Mouse (Mus musculus): ENCODE measurements at regions not wholly inside any gene's neighbourhood (a gene's known extent, or its start where the extent isn't known, plus 50 kb on each side); places are given as distances from the start of the nearest gene placed in this dataset.

- WGBS = 84% methylated on average over 5 of the region's 5 CpGs
- Histone ChIP-seq H3K4me3 (ENCODE audit: insufficient read depth, low read depth, low read length) (no peak overlapping the region), H3K36me3 (ENCODE audit: control insufficient read depth, insufficient read depth, low read length) (no peaks in the 10 kb centered on the region), H3K4me1 (ENCODE audit: control insufficient read depth, insufficient read depth, low read length) (no peaks in the 10 kb centered on the region), H3K27me3 (replicated peaks; ENCODE audit: control insufficient read depth, insufficient read depth, low read length) (no peaks in the 10 kb centered on the region), H3K27ac (ENCODE audit: insufficient read depth, low read depth, low read length) (no peak overlapping the region)
- DNase-seq = no peak
- no peak for TF ChIP-seq CTCF (conservative IDR thresholded peaks at IDR 0.05; ENCODE audit: insufficient read depth, insufficient read length, low read depth, low read length)
- no peak for TF ChIP-seq POLR2A (IDR thresholded peaks at IDR 0.05; ENCODE audit: low read depth, low read length)
These were observed 124.5 kb upstream of the Sox2 start for GRCm38 (mm10) chr3:34525730-34526129.

- H3K4me3 ChIP-seq (ENCODE audit: insufficient read depth, low read depth, low read length) = no peak overlapping the region
- TF ChIP-seq CTCF (conservative IDR thresholded peaks at IDR 0.05; ENCODE audit: insufficient read depth, insufficient read length, low read depth, low read length) = no peak
- WGBS = 74% methylated on average over 6 of the region's 6 CpGs
- H3K36me3 ChIP-seq (ENCODE audit: control insufficient read depth, insufficient read depth, low read length) = no peaks in the 10 kb centered on the region
- H3K27ac ChIP-seq (ENCODE audit: insufficient read depth, low read depth, low read length) = no peak overlapping the region
- DNase-seq = no peak
- no peaks in the 10 kb centered on the region for H3K4me1 ChIP-seq (ENCODE audit: control insufficient read depth, insufficient read depth, low read length)
- no peaks in the 10 kb centered on the region for H3K27me3 ChIP-seq (replicated peaks; ENCODE audit: control insufficient read depth, insufficient read depth, low read length)
These were observed 128.0 kb upstream of the Sox2 start for GRCm38 (mm10) chr3:34522054-34522684.

- WGBS = 77% methylated on average over 14 of the region's 14 CpGs
- no peak overlapping the region for H3K4me3 ChIP-seq (ENCODE audit: insufficient read depth, low read depth, low read length)
- H3K4me1 ChIP-seq (ENCODE audit: control insufficient read depth, insufficient read depth, low read length) = no peaks in the 10 kb centered on the region
These were observed 128.7 kb upstream of the Sox2 start for GRCm38 (mm10) chr3:34521357-34522053.

GRCm38 (mm10) chr3:34512503-34513145 lies 137.6 kb upstream of the Sox2 start:
- 88% methylated on average over 13 of the region's 13 CpGs for WGBS
- DNase-seq = no peak
- Histone ChIP-seq H3K36me3 (ENCODE audit: control insufficient read depth, insufficient read depth, low read length) (no peaks in the 10 kb centered on the region), H3K4me1 (ENCODE audit: control insufficient read depth, insufficient read depth, low read length) (no peaks in the 10 kb centered on the region), H3K27ac (ENCODE audit: insufficient read depth, low read depth, low read length) (no peak overlapping the region), H3K4me3 (ENCODE audit: insufficient read depth, low read depth, low read length) (no peak overlapping the region), H3K27me3 (replicated peaks; ENCODE audit: control insufficient read depth, insufficient read depth, low read length) (no peaks in the 10 kb centered on the region)
- TF ChIP-seq POLR2A (IDR thresholded peaks at IDR 0.05; ENCODE audit: low read depth, low read length) (no peak), CTCF (conservative IDR thresholded peaks at IDR 0.05; ENCODE audit: insufficient read depth, insufficient read length, low read depth, low read length) (no peak)

More at GRCm38 (mm10) chr3:34521357-34522053, 128.7 kb upstream of the Sox2 start:
- no peak for TF ChIP-seq CTCF (conservative IDR thresholded peaks at IDR 0.05; ENCODE audit: insufficient read depth, insufficient read length, low read depth, low read length)
- no peak for TF ChIP-seq POLR2A (IDR thresholded peaks at IDR 0.05; ENCODE audit: low read depth, low read length)
- Histone ChIP-seq H3K27ac (ENCODE audit: insufficient read depth, low read depth, low read length) (no peak overlapping the region), H3K36me3 (ENCODE audit: control insufficient read depth, insufficient read depth, low read length) (no peaks in the 10 kb centered on the region), H3K27me3 (replicated peaks; ENCODE audit: control insufficient read depth, insufficient read depth, low read length) (no peaks in the 10 kb centered on the region)
- no peak for DNase-seq

GRCm38 (mm10) chr3:34510723-34511122 lies 139.5 kb upstream of the Sox2 start:
- Histone ChIP-seq H3K27me3 (replicated peaks; ENCODE audit: control insufficient read depth, insufficient read depth, low read length) (no peaks in the 10 kb centered on the region), H3K27ac (ENCODE audit: insufficient read depth, low read depth, low read length) (no peak overlapping the region), H3K36me3 (ENCODE audit: control insufficient read depth, insufficient read depth, low read length) (no peaks in the 10 kb centered on the region), H3K4me1 (ENCODE audit: control insufficient read depth, insufficient read depth, low read length) (no peaks in the 10 kb centered on the region), H3K4me3 (ENCODE audit: insufficient read depth, low read depth, low read length) (no peak overlapping the region)
- no peak for DNase-seq
- TF ChIP-seq CTCF (conservative IDR thresholded peaks at IDR 0.05; ENCODE audit: insufficient read depth, insufficient read length, low read depth, low read length) (no peak), POLR2A (IDR thresholded peaks at IDR 0.05; ENCODE audit: low read depth, low read length) (no peak)
- WGBS = 47% methylated on average over 4 of the region's 4 CpGs

GRCm38 (mm10) chr3:34509160-34509559 lies 141.0 kb upstream of the Sox2 start:
- DNase-seq = peak; percentile 28
- TF ChIP-seq POLR2A (IDR thresholded peaks at IDR 0.05; ENCODE audit: low read depth, low read length) (no peak), CTCF (conservative IDR thresholded peaks at IDR 0.05; ENCODE audit: insufficient read depth, insufficient read length, low read depth, low read length) (no peak)
- Histone ChIP-seq H3K36me3 (ENCODE audit: control insufficient read depth, insufficient read depth, low read length) (no peaks in the 10 kb centered on the region), H3K4me1 (ENCODE audit: control insufficient read depth, insufficient read depth, low read length) (no peaks in the 10 kb centered on the region), H3K27me3 (replicated peaks; ENCODE audit: control insufficient read depth, insufficient read depth, low read length) (no peaks in the 10 kb centered on the region), H3K4me3 (ENCODE audit: insufficient read depth, low read depth, low read length) (no peak overlapping the region), H3K27ac (ENCODE audit: insufficient read depth, low read depth, low read length) (no peak overlapping the region)
- 56% methylated on average over 5 of the region's 5 CpGs for WGBS

GRCm38 (mm10) chr3:34504573-34504894 lies 145.7 kb upstream of the Sox2 start:
- H3K36me3 ChIP-seq (ENCODE audit: control insufficient read depth, insufficient read depth, low read length) = no peaks in the 10 kb centered on the region
- 19% methylated on average over 3 of the region's 3 CpGs for WGBS
- DNase-seq = no peak
- no peaks in the 10 kb centered on the region for H3K27me3 ChIP-seq (replicated peaks; ENCODE audit: control insufficient read depth, insufficient read depth, low read length)
- H3K4me3 ChIP-seq (ENCODE audit: insufficient read depth, low read depth, low read length) = no peak overlapping the region
- no peaks in the 10 kb centered on the region for H3K4me1 ChIP-seq (ENCODE audit: control insufficient read depth, insufficient read depth, low read length)
- TF ChIP-seq POLR2A (IDR thresholded peaks at IDR 0.05; ENCODE audit: low read depth, low read length) (no peak), CTCF (conservative IDR thresholded peaks at IDR 0.05; ENCODE audit: insufficient read depth, insufficient read length, low read depth, low read length) (no peak)
- no peak overlapping the region for H3K27ac ChIP-seq (ENCODE audit: insufficient read depth, low read depth, low read length)
